Mouse (Mus musculus) spleen, adult 2 months (tissue): ENCODE data around the gene Cxcl10.

ENCODE experiments used
- CTCF ChIP-seq: fragments of 200-500 bp; IDR thresholded peaks from 2 replicates; pipeline ENCODE4 v1.5.1; 2011; ENCODE audit warnings: mild to moderate bottlenecking, inconsistent platforms; ENCODE audit not compliant: insufficient read depth, insufficient read length, insufficient replicate concordance; ENCODE audit errors: extremely low read depth
- POLR2A ChIP-seq: fragments of 200-500 bp; IDR thresholded peaks from 2 replicates; pipeline ENCODE4 v1.6.1; 2011; ENCODE audit warnings: low read depth, low read length, inconsistent platforms

DNA sequence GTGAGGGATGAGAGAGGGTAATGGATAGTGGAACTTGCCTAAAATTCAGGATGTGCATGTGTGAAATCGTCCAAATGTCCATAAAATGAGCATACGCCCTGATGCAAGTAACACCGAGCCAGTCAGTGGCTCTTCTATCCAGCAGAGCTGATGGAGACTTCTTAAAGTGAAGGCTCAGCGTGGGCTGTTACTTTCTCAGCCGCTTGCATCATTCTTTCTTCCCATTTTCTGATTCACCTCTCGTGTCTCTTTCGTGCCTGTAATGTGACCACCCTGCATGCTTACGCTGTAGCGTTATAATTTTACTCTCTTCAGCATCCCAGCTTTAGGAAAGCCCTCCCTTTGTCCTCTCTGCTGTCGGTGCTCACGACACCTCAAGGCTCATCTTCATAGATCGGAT is 17.6 kb downstream of the Cxcl10 start:
- TF ChIP-seq POLR2A (no peak), CTCF (no peak)
